Mouse (Mus musculus): ENCODE measurements at regions not wholly inside any gene's neighbourhood (a gene's known extent, or its start where the extent isn't known, plus 50 kb on each side); places are given as distances from the start of the nearest gene placed in this dataset.

GRCm38 (mm10) chr15:5464732-5465131 lies 220.7 kb upstream of the Ptger4 start:
- Histone ChIP-seq H3K4me1 (replicated peaks) (no peaks in the 10 kb centered on the region), H3K27me3 (replicated peaks) (no peaks in the 10 kb centered on the region), H3K36me3 (no peaks in the 10 kb centered on the region), H3K4me3 (replicated peaks) (no peak overlapping the region), H3K9ac (no peak overlapping the region), H3K4me2 (replicated peaks) (no peak overlapping the region), H3K27ac (no peak overlapping the region), H3K9me3 (no peaks in the 10 kb centered on the region)
- no peak for ATAC-seq
- 75% methylated on average over 5 of the region's 5 CpGs for WGBS

GRCm38 (mm10) chr15:5468535-5469073 lies 224.6 kb upstream of the Ptger4 start:
- Histone ChIP-seq H3K36me3 (no peaks in the 10 kb centered on the region), H3K27ac (no peak overlapping the region), H3K4me3 (replicated peaks) (no peak overlapping the region), H3K9me3 (no peaks in the 10 kb centered on the region), H3K4me2 (replicated peaks) (no peak overlapping the region), H3K9ac (no peak overlapping the region), H3K4me1 (replicated peaks) (no peaks in the 10 kb centered on the region), H3K27me3 (replicated peaks) (no peaks in the 10 kb centered on the region)
- ATAC-seq: no peak
- 68% methylated on average over 3 of the region's 3 CpGs for WGBS

DNA sequence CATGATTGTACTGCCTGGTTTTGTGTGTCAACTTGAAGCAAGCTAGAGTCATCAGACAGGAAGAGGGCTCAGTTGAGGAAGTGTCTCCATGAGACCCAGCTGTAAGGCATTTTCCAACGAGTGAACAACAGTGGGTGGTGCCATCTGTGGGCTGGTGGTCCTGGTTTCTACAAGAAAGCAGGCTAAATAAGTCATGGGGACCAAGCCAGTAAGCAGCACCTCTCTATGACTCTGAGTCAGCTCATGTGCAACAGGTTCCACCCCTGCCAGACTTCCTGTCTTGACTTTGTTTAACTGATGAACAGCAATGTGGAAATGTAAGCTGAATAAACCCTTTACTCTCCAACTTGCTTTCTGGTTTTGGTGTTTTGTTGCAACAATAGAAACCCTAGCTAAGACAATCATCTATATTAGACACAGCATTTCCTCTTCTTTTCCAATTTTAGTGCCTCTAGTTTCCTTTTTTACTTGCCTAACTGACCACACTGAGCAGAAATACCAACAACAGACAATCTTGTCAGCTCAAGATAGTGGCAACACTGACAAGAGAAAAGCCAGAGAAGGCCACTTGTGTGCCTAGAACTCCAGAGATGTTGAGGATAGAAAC lies 231.5 kb upstream of the Ptger4 start:
- Histone ChIP-seq H3K4me1 (replicated peaks) (no peaks in the 10 kb centered on the region), H3K4me3 (replicated peaks) (no peak overlapping the region), H3K36me3 (no peaks in the 10 kb centered on the region), H3K4me2 (replicated peaks) (no peak overlapping the region), H3K9ac (no peak overlapping the region), H3K9me3 (no peaks in the 10 kb centered on the region), H3K27me3 (replicated peaks) (no peaks in the 10 kb centered on the region), H3K27ac (no peak overlapping the region)
- WGBS: 56% methylated on average over 1 of the region's 1 CpGs
- ATAC-seq: no peak

DNA sequence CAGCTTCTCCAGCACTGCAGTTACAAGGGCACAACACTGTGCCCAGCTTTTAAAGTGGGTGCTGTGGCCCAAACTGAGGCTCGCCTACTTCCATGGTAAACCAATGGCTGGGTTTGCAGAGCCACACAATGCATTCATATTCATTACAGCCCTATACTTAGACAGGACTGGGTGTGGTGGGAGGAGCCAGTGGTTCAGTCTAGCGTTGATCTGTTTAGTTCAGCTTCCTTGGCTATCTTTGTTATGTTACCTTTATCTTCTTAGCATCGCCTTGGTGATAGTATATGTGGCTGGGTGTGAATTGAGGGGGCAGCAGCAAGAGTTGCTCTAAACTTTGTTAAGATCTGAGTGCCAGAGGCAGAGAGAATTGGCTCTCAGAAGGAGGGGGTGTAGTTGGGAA lies 249.3 kb upstream of the Ptger4 start:
- WGBS: 66% methylated on average over 3 of the region's 3 CpGs
- Histone ChIP-seq H3K4me1 (replicated peaks) (no peaks in the 10 kb centered on the region), H3K4me3 (replicated peaks) (no peak overlapping the region), H3K9ac (no peak overlapping the region), H3K4me2 (replicated peaks) (no peak overlapping the region), H3K27ac (no peak overlapping the region), H3K27me3 (replicated peaks) (no peaks in the 10 kb centered on the region), H3K9me3 (no peaks in the 10 kb centered on the region), H3K36me3 (no peaks in the 10 kb centered on the region)
- ATAC-seq: no peak

GRCm38 (mm10) chr15:5495187-5495849 lies 251.3 kb upstream of the Ptger4 start:
- no peak; the same call in 1 of the 2 replicates for ATAC-seq
- no peak overlapping the region for H3K27ac ChIP-seq
- no peak overlapping the region for H3K9ac ChIP-seq
- no peaks in the 10 kb centered on the region for H3K36me3 ChIP-seq
- no peaks in the 10 kb centered on the region for H3K27me3 ChIP-seq (replicated peaks)
- H3K9me3 ChIP-seq: no peaks in the 10 kb centered on the region
- 72% methylated on average over 8 of the region's 8 CpGs for WGBS
- no peaks in the 10 kb centered on the region for H3K4me1 ChIP-seq (replicated peaks)
- no peak overlapping the region for H3K4me2 ChIP-seq (replicated peaks)
- H3K4me3 ChIP-seq (replicated peaks): no peak overlapping the region

DNA sequence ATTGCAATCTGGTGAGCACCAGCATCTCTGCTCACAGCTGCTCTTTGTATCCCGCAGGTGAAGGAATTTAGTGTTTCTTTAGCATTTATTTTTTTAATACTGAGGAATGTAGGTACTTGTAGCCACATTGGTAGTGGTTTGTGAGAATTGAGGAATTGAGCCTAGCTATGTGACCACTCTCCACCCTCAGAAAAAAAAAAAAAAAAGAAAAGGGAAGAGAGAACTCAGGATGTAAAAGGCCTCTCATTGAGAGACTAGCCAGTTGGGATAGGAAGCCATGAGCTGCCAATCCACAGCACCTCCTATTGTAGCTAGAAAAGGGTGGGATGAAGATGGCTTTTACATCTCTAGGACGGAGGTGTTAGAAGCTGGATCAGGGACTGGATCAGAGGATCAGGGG lies 252.0 kb upstream of the Ptger4 start:
- Histone ChIP-seq H3K27ac (no peak overlapping the region), H3K4me1 (replicated peaks) (no peaks in the 10 kb centered on the region), H3K9me3 (no peaks in the 10 kb centered on the region), H3K4me3 (replicated peaks) (no peak overlapping the region), H3K36me3 (no peaks in the 10 kb centered on the region), H3K27me3 (replicated peaks) (no peaks in the 10 kb centered on the region), H3K4me2 (replicated peaks) (no peak overlapping the region), H3K9ac (no peak overlapping the region)
- WGBS: 87% methylated on average over 2 of the region's 2 CpGs
- no peak for ATAC-seq

GRCm38 (mm10) chr15:5504502-5504901 lies 260.5 kb upstream of the Ptger4 start:
- no peaks in the 10 kb centered on the region for H3K4me1 ChIP-seq (replicated peaks)
- H3K36me3 ChIP-seq: no peaks in the 10 kb centered on the region
- H3K27me3 ChIP-seq (replicated peaks): no peaks in the 10 kb centered on the region
- no peak for ATAC-seq
- 88% methylated on average over 3 of the region's 3 CpGs for WGBS
- H3K27ac ChIP-seq: no peak overlapping the region
- no peak overlapping the region for H3K9ac ChIP-seq
- no peak overlapping the region for H3K4me3 ChIP-seq (replicated peaks)
- H3K4me2 ChIP-seq (replicated peaks): no peak overlapping the region
- H3K9me3 ChIP-seq: no peaks in the 10 kb centered on the region

DNA sequence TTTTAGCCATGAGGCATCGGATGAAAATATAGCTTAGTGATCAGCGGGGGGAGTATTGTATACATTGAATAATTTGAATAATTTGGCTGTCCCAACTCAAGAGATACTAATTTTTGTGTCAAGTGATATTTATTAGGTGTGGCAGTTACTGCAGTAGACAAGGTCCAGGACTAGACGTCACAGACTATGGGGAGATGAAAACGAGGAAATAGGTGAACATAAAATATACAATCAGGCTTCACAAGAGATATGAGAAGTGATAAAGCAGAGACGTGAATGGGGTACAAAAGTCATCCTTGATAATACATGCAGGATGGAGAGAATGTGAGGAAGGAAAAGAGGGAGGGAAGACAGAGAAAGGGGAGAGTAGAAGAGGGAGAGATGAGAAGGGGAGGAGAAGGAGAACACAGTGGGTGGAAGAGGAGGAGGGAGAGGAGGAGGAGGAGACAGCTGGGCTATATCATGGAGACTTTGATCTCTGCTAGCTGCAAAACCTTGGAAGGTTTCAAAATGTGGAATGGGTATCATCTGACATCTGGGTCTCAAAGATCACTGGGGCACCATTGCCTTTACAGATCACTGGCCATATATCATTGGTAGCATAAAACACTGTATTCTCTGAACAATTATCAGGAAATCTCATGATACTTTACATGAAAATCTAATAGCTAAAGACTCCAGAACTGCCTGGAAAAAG lies 263.0 kb upstream of the Ptger4 start:
- Histone ChIP-seq H3K9me3 (no peaks in the 10 kb centered on the region), H3K27ac (no peak overlapping the region), H3K4me1 (replicated peaks) (no peaks in the 10 kb centered on the region), H3K9ac (no peak overlapping the region), H3K4me2 (replicated peaks) (no peak overlapping the region), H3K36me3 (no peaks in the 10 kb centered on the region), H3K27me3 (replicated peaks) (no peaks in the 10 kb centered on the region), H3K4me3 (replicated peaks) (no peak overlapping the region)
- peak; percentile 86 for ATAC-seq
- 57% methylated on average over 5 of the region's 5 CpGs for WGBS

DNA sequence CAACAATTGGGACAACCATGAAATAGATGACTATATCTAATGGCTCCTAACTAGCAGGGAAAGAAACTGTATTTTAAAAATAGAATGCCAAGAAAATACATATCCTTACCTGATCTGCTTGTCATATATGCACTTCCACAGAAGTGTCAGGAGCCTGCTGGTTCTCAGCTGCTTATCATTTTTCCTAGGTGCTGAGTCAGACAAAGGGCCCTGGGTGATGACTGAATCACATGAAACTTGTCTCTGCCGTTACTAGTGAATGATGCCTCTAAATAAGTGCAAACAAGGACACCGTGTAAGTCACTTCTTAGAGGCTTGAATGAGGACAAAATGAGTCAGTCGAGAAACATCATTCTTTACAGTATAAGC lies 263.5 kb upstream of the Ptger4 start:
- H3K27ac ChIP-seq: no peak overlapping the region

DNA sequence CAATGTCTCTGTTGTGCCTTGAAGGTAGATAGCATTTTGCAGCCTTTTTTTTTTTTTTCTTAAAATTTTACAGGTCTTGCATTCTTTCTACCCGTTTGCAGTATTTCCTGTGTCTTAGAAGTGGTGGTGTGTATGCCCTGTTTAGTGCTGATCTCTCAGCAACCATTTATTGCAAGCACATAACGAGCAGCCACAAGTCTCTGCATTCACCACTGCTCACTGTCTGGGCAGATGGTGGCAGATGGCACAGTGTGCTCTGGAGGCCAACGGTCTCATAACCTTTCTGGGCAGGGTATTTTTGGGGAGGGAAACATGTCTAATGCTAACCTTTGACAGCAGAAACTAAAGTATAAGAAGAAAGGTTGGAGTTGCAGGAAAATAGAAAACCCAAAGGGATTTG lies 266.1 kb upstream of the Ptger4 start:
- Histone ChIP-seq H3K4me3 (replicated peaks) (no peak overlapping the region), H3K9me3 (no peaks in the 10 kb centered on the region)
- WGBS: 55% methylated on average over 3 of the region's 3 CpGs

More for the DNA sequence above, 263.5 kb upstream of the Ptger4 start:
- no peaks in the 10 kb centered on the region for H3K9me3 ChIP-seq
- ATAC-seq: peak; percentile 56
- no peaks in the 10 kb centered on the region for H3K4me1 ChIP-seq (replicated peaks)
- H3K9ac ChIP-seq: no peak overlapping the region
- no peak overlapping the region for H3K4me2 ChIP-seq (replicated peaks)
- no peaks in the 10 kb centered on the region for H3K27me3 ChIP-seq (replicated peaks)
- WGBS: 69% methylated on average over 3 of the region's 3 CpGs
- H3K36me3 ChIP-seq: no peaks in the 10 kb centered on the region
- H3K4me3 ChIP-seq (replicated peaks): no peak overlapping the region

GRCm38 (mm10) chr15:5511046-5511445 lies 267.1 kb upstream of the Ptger4 start:
- 85% methylated on average over 3 of the region's 3 CpGs for WGBS
- no peaks in the 10 kb centered on the region for H3K27me3 ChIP-seq (replicated peaks)
- no peaks in the 10 kb centered on the region for H3K36me3 ChIP-seq
- H3K9ac ChIP-seq: no peak overlapping the region
- H3K27ac ChIP-seq: no peak overlapping the region
- H3K4me2 ChIP-seq (replicated peaks): no peak overlapping the region
- H3K9me3 ChIP-seq: no peaks in the 10 kb centered on the region
- ATAC-seq: no peak
- no peak overlapping the region for H3K4me3 ChIP-seq (replicated peaks)
- no peaks in the 10 kb centered on the region for H3K4me1 ChIP-seq (replicated peaks)

More for the DNA sequence above, 266.1 kb upstream of the Ptger4 start:
- ATAC-seq: no peak
- Histone ChIP-seq H3K27ac (no peak overlapping the region), H3K4me1 (replicated peaks) (no peaks in the 10 kb centered on the region), H3K4me2 (replicated peaks) (no peak overlapping the region), H3K27me3 (replicated peaks) (no peaks in the 10 kb centered on the region), H3K36me3 (no peaks in the 10 kb centered on the region), H3K9ac (no peak overlapping the region)

GRCm38 (mm10) chr15:5512546-5512945 lies 268.6 kb upstream of the Ptger4 start:
- H3K36me3 ChIP-seq: no peaks in the 10 kb centered on the region
- no peak overlapping the region for H3K4me2 ChIP-seq (replicated peaks)
- WGBS: 87% methylated on average over 5 of the region's 5 CpGs
- ATAC-seq: no peak
- H3K27me3 ChIP-seq (replicated peaks): no peaks in the 10 kb centered on the region
- H3K4me3 ChIP-seq (replicated peaks): no peak overlapping the region
- H3K9ac ChIP-seq: no peak overlapping the region
- H3K27ac ChIP-seq: no peak overlapping the region
- no peaks in the 10 kb centered on the region for H3K9me3 ChIP-seq
- no peaks in the 10 kb centered on the region for H3K4me1 ChIP-seq (replicated peaks)

All from intestine, embryonic 15.5 days (tissue).